Mouse (Mus musculus) embryonic fibroblast, embryonic 13.5 days (primary cell): ENCODE data around the gene Dnmt3a.

ENCODE experiments used
- CTCF ChIP-seq: IDR thresholded peaks from 2 replicates; pipeline ENCODE4 v1.5.1; 2011; ENCODE audit warnings: mild to moderate bottlenecking, control low read depth, low read length, moderate library complexity, borderline replicate concordance; ENCODE audit not compliant: insufficient read depth
- POLR2A ChIP-seq: IDR thresholded peaks from 2 replicates; pipeline ENCODE4 v1.6.1; 2011; ENCODE audit warnings: low read depth, mild to moderate bottlenecking, control low read depth, low read length, moderate library complexity

DNA sequence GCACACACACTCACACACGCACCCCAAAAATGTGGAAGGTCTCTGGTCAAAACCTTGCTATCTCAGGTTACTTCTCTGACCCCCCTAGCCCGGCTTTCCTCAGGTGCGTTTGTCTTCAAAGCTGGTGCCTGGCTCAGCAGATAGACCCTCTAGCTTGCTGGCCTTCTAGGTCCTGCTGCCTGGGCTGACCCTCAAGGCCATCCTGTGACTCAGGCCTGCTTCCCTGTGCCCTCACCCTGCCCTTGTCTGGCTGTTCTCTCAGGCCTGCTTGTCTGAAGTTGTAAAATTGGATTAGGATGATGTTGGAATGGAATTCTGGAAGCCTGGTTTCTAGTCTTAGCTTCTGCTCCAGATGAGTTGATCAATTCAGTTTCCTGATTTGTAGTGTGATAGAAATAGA, 75.7 kb downstream of the Dnmt3a start:
- TF ChIP-seq CTCF (no peak), POLR2A (no peak)
